Mouse (Mus musculus) hindbrain, embryonic 15.5 days (tissue): ENCODE results near the gene Abca6. TPM values are rescaled to one million over a fixed set of nuclear protein-coding genes. Genes with fewer than 3 reads are reported as not detected.

Source experiments
- ATAC-seq: fragments of 200-750 bp; cut with Nextera tagmentation; 2 replicates; pipeline ENCODE4 v1.8.0; 2017; ENCODE audit warnings: low read depth, moderate number of reproducible peaks, moderate TSS enrichment; ENCODE audit not compliant: low FRiP score
- H3K27ac ChIP-seq: fragments of 300-500 bp; sonication (generic); replicated peaks from 2 replicates; pipeline ENCODE4 v1.5.1; 2015; ENCODE audit warnings: mild to moderate bottlenecking, inconsistent platforms
- H3K27me3 ChIP-seq: fragments of 300-500 bp; sonication (generic); 2 replicates; pipeline ENCODE4 v1.6.1; 2015; ENCODE audit warnings: control low read depth, inconsistent platforms
- H3K36me3 ChIP-seq: fragments of 300-500 bp; sonication (generic); 2 replicates; pipeline ENCODE4 v1.6.1; 2015; ENCODE audit warnings: control low read depth, inconsistent platforms
- H3K4me1 ChIP-seq: fragments of 300-500 bp; sonication (generic); replicated peaks from 2 replicates; pipeline ENCODE4 v1.6.1; 2015; ENCODE audit warnings: control low read depth, inconsistent platforms
- H3K4me2 ChIP-seq: fragments of 300-500 bp; sonication (generic); 2 replicates; pipeline ENCODE4 v1.6.1; 2015; ENCODE audit warnings: moderate library complexity, mild to moderate bottlenecking, inconsistent platforms
- H3K4me3 ChIP-seq: fragments of 300-500 bp; sonication (generic); 2 replicates; pipeline ENCODE4 v1.5.1; 2015; ENCODE audit warnings: mild to moderate bottlenecking, inconsistent platforms
- H3K9ac ChIP-seq: fragments of 300-500 bp; sonication (generic); 2 replicates; pipeline ENCODE4 v1.6.1; 2015; ENCODE audit warnings: inconsistent platforms
- H3K9me3 ChIP-seq: fragments of 300-500 bp; sonication (generic); 2 replicates; pipeline ENCODE4 v1.6.1; 2016; ENCODE audit warnings: control low read depth, inconsistent platforms
- WGBS: fragments of 180-500 bp; shearing (Covaris S2); methylation state at CpG from one replicate; pipeline ENCODE4 v1.1.7; 2015; 5-methylcytosine and 5-hydroxymethylcytosine counted together
- polyA plus RNA-seq: library from polyadenylated mRNA; unstranded; fragments of >200 nt; fragmentation: Nextera tagmentation; extraction: Ambion mirVana; gene quantifications from 2 replicates; pipeline ENCODE4 v1.2.1, GENCODE M21; 2015

Abca6 gene
- polyA plus RNA-seq, 1 experiment from 2014 or later, result 0.32 TPM

DNA sequence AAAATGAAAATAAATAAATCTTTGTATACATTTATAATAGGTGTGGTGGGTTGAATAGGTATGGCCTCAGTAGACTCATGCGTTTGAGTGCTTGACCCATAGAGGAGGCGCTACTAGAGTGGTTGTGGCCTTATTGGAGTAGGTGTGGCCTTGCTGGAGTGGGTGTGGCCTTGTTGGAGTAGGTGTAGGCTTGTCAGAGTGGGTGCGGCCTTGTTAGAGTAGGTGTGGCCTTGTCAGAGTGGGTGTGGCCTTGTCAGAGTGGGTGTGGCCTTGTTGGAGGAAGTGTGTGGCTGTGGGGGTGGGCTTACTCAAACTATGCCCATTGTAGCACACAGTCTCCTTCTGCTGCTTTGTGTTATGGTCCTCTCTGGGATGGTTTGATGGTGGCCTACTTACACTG lies 80.4 kb downstream of the Abca6 start:
- Histone ChIP-seq H3K27ac (no peak overlapping the region), H3K9me3 (no peaks in the 10 kb centered on the region), H3K4me1 (0 out of 2 replicates have a peak, but pooled peaks cover 3% of the 10 kb centered on the region), H3K4me3 (no peak overlapping the region), H3K36me3 (no peaks in the 10 kb centered on the region), H3K27me3 (no peaks in the 10 kb centered on the region), H3K4me2 (no peak overlapping the region), H3K9ac (no peak overlapping the region)
- WGBS, result 95% methylated on average over 3 of the region's 3 CpGs
- ATAC-seq, result no peak

DNA sequence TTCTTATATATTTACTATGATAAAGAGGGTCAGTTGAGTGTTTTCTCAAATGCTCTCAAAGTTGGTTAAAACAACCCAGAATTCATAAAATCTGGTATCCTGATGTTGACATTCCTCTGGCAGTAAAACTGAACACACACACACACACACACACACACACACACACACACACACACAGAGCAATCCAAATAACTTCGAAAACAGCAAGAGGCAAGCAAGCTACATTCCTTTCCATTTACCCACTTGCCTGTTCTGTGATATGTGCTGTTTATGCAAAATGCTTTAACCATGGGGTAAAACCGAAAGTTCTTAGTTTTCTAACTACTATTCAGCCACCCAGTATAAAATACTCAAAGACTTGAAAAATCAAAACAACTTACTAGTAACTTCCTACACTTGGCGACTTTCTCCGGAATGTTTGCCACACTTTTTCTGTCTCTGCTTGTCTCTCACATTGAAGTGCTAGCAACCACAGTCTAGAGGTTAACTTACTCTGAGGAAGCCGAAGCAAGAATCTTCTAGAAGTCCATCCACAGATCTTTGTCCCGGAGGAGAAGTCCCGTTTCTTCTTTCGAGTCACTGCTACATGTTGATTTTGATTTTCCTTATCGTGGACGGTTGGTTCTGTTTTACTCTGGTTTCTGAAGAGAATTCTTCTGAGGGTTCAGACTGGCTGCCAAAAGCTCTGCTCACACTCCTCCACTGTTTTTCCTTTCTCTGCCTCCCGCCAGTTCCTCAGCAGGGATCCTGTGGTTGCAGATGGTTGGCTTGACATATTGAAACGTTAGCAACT lies 83.9 kb downstream of the Abca6 start, which contains the start of gene Abca9:
Gene Abca9 (minus strand): TSS at position 738 of the 793 bp plus-strand sequence.
- H3K9ac ChIP-seq, result no peak within 1 kb of the TSS
- no peaks in the 10 kb centered on the region for H3K27me3 ChIP-seq
- 0 out of 2 replicates have a peak, but pooled peaks cover 3% of the 10 kb centered on the region for H3K4me1 ChIP-seq
- H3K36me3 ChIP-seq, result no peaks in the 10 kb centered on the region
- ATAC-seq, result no peak
- 50% methylated on average over 12 of the region's 12 CpGs for WGBS
- H3K4me3 ChIP-seq, result no peak within 1 kb of the TSS
- 0 out of 2 replicates have a peak within 1 kb of the TSS, but pooled peaks have one; percentile 9 for H3K4me2 ChIP-seq
- H3K9me3 ChIP-seq, result no peaks in the 10 kb centered on the region
- no peak within 1 kb of the TSS; the same call in 1 of the 2 replicates for H3K27ac ChIP-seq

- no peak overlapping the region for H3K4me3 ChIP-seq
- no peak overlapping the region for H3K27ac ChIP-seq
- no peak overlapping the region for H3K4me2 ChIP-seq
- no peak for ATAC-seq
- H3K9me3 ChIP-seq, result no peaks in the 10 kb centered on the region
- WGBS, result 45% methylated on average over 3 of the region's 3 CpGs
- H3K36me3 ChIP-seq, result no peaks in the 10 kb centered on the region
- H3K27me3 ChIP-seq, result no peaks in the 10 kb centered on the region
- H3K4me1 ChIP-seq, result 0 out of 2 replicates have a peak, but pooled peaks cover 3% of the 10 kb centered on the region
- no peak overlapping the region for H3K9ac ChIP-seq
Measured at GRCm38 (mm10) chr11:110165822-110166221, 85.8 kb downstream of the Abca6 start.

- H3K27ac ChIP-seq, result no peak overlapping the region
- H3K9ac ChIP-seq, result no peak overlapping the region
- H3K4me1 ChIP-seq, result 0 out of 2 replicates have a peak, but pooled peaks cover 3% of the 10 kb centered on the region
- no peaks in the 10 kb centered on the region for H3K36me3 ChIP-seq
- H3K27me3 ChIP-seq, result no peaks in the 10 kb centered on the region
- H3K4me3 ChIP-seq, result no peak overlapping the region
- H3K4me2 ChIP-seq, result no peak overlapping the region
- H3K9me3 ChIP-seq, result no peaks in the 10 kb centered on the region
- ATAC-seq, result no peak
Measured at GRCm38 (mm10) chr11:110165409-110165808, 86.2 kb downstream of the Abca6 start.

GRCm38 (mm10) chr11:110157059-110157458 lies 94.5 kb downstream of the Abca6 start:
- no peak overlapping the region for H3K4me3 ChIP-seq
- no peaks in the 10 kb centered on the region for H3K36me3 ChIP-seq
- no peaks in the 10 kb centered on the region for H3K4me1 ChIP-seq
- no peaks in the 10 kb centered on the region for H3K9me3 ChIP-seq
- H3K27ac ChIP-seq, result no peak overlapping the region
- no peaks in the 10 kb centered on the region for H3K27me3 ChIP-seq
- no peak for ATAC-seq
- no peak overlapping the region for H3K4me2 ChIP-seq
- no peak overlapping the region for H3K9ac ChIP-seq
- 81% methylated on average over 6 of the region's 6 CpGs for WGBS

GRCm38 (mm10) chr11:110155985-110156384 lies 95.6 kb downstream of the Abca6 start:
- no peak for ATAC-seq
- no peak overlapping the region for H3K27ac ChIP-seq
- H3K36me3 ChIP-seq, result no peaks in the 10 kb centered on the region
- no peaks in the 10 kb centered on the region for H3K4me1 ChIP-seq
- H3K9me3 ChIP-seq, result no peaks in the 10 kb centered on the region
- H3K4me3 ChIP-seq, result no peak overlapping the region
- no peak overlapping the region for H3K4me2 ChIP-seq
- no peak overlapping the region for H3K9ac ChIP-seq
- no peaks in the 10 kb centered on the region for H3K27me3 ChIP-seq
- 95% methylated on average over 11 of the region's 11 CpGs for WGBS

- ATAC-seq, result no peak
- H3K27ac ChIP-seq, result no peak overlapping the region
- H3K4me3 ChIP-seq, result no peak overlapping the region
- no peak overlapping the region for H3K4me2 ChIP-seq
- 96% methylated on average over 5 of the region's 5 CpGs for WGBS
- no peaks in the 10 kb centered on the region for H3K36me3 ChIP-seq
- H3K9me3 ChIP-seq, result no peaks in the 10 kb centered on the region
- no peak overlapping the region for H3K9ac ChIP-seq
- H3K27me3 ChIP-seq, result no peaks in the 10 kb centered on the region
- no peaks in the 10 kb centered on the region for H3K4me1 ChIP-seq
Measured at GRCm38 (mm10) chr11:110147640-110148039, 103.9 kb downstream of the Abca6 start.

DNA sequence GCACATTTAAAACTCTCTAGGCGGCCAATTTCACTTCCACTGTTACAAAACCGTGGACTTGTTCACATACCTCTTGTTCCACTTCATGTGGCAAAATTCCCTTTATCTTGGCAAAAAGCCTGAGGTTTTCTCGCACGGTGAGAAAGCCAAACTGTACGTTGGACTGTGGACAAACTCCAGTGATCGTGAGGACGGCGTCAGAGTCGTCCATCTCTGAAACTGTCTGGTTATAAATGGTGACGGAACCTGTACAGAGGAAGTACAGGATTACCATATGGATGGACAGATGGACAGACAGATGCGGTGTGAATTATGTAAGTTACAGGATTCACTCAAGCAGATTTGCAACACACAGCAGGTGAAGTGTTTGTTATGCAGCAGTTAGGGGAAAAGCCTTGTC lies 106.2 kb downstream of the Abca6 start:
- no peak overlapping the region for H3K27ac ChIP-seq
- no peaks in the 10 kb centered on the region for H3K4me1 ChIP-seq
- ATAC-seq, result no peak
- no peak overlapping the region for H3K4me3 ChIP-seq
- H3K9ac ChIP-seq, result no peak overlapping the region
- H3K36me3 ChIP-seq, result no peaks in the 10 kb centered on the region
- H3K27me3 ChIP-seq, result no peaks in the 10 kb centered on the region
- H3K9me3 ChIP-seq, result no peaks in the 10 kb centered on the region
- WGBS, result 84% methylated on average over 11 of the region's 11 CpGs
- no peak overlapping the region for H3K4me2 ChIP-seq

DNA sequence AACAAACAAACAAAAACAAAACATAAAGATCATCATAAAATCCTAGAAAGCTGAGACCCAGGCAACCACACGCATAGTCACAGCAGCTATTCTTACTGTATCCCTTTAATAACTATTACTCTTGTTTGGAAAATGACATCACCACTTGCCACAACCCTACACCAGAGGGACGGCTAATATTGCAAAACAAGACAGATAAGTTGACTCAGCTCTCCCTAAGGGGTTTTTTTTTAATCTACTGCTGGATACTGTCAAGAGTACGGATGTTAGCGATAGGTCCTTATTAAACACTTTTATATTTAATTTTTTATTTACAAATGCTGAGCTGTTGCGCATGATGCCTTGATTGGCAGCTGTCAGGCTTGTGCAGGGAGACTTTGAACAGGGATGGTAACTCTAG lies 120.8 kb downstream of the Abca6 start:
- Histone ChIP-seq H3K27me3 (no peaks in the 10 kb centered on the region), H3K4me1 (no peaks in the 10 kb centered on the region), H3K36me3 (no peaks in the 10 kb centered on the region), H3K27ac (no peak overlapping the region), H3K9ac (no peak overlapping the region), H3K4me3 (no peak overlapping the region), H3K4me2 (no peak overlapping the region), H3K9me3 (no peaks in the 10 kb centered on the region)
- ATAC-seq, result no peak
- WGBS, result 84% methylated on average over 5 of the region's 5 CpGs

Other genes with a start within 250 kb of the Abca6 start
- gene Abca8a, start 155.8 kb downstream of the Abca6 start, polyA plus RNA-seq, result 0.73 and 1.4 TPM in 2 replicates
- gene Abca9, start 83.6 kb downstream of the Abca6 start, polyA plus RNA-seq, result 3.2 and 3.9 TPM in 2 replicates
- gene Abca5, start 85.9 kb upstream of the Abca6 start, polyA plus RNA-seq, result 9.7 and 12.2 TPM in 2 replicates
- 25.4 and 26.2 TPM in 2 replicates for gene Map2k6, start 147.3 kb upstream of the Abca6 start, polyA plus RNA-seq